Mouse (Mus musculus) thymus, postnatal 4 days (tissue): Measurements from ENCODE around the gene Pgs1.

Experiments
- DNase-seq: peaks from one replicate; pipeline ENCODE4 v3.0.0; 2021

Pgs1 gene

DNA sequence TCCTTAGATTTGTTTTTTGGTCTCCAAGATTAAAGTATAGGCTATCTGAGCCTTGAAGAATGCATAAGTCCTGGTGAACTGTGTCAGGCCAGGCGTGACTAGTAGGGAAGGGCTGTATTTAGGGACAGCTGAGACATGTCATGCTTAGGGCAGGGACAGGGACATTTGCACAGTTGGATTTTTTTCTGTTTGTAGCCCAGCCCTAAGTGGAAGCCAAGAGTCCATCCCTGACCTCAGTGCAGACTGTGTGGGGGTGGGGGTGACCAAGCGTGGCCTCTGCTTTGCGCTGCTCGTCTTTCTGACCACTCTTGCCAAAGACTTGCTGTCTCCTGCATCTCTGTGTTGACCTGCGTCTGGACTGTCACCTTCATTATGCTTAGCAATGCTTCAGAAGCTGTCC, 18.1 kb downstream of the Pgs1 start:
- DNase-seq = no peak

DNA sequence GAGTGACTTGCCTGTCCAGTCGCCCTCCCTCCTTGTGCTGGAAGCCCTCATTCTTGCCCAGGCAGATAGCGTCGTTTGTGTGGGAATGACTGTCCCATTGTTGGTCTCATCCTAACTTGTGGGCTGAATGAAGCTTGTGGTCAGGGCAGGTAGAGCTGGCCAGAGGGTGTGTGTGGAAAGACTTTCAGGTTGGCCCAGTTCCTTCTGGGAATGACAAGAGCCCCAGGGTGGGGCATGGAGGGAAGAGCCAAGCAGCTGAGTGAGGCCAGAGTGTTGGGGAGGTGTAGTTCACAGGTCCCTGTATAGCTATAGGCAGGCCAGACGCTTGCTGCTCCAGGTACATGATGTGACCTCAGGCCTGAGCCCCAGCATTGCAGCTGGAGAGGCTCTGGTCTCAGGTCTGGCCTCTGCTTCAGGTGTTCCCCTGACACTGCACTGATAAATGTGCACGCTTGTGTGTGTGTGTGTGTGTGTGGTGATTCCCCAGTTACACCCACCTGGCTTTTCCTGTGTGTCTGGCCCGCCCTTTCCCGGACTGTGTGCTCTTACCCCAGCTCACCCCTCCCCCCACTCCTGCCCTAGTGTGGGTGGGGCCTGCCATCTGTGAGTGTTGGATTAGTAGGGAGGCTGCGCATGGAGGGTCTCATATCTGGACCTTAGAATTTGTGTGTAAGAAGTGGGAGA, 21.5 kb downstream of the Pgs1 start:
- DNase-seq = peak; percentile 57

DNA sequence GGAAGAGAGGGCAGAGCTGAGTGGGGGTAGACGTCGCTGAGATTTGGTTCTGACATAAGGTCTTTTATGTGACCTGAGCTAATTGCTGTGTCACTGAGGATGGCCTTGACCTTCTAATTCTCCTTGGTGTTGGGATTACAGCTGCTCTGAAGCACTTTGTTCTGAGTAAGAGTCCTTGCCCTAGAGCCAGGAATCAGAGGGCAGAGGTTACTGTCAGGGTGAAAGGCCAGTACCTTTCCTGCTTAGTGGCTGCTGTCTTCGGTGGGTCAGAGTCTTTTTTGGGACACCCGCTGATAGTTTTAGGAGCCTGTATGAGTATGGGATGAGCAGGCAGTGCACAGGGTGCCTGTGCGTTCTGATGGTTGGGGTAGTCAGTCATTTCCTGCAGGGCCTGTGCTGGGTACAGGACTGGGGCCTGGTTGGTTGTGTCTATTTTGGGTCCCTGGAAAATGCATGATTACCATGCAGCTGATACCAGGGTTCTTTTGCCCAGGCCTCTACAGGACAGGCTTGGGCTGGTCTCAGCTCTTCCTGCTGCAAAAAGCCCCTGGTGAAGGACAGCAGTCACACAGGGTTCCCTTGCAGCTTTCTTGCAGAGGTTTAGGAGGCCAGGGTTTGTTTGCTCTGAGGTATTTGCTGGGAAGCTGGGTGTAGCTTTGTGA, 22.2 kb downstream of the Pgs1 start:
- DNase-seq = no peak

DNA sequence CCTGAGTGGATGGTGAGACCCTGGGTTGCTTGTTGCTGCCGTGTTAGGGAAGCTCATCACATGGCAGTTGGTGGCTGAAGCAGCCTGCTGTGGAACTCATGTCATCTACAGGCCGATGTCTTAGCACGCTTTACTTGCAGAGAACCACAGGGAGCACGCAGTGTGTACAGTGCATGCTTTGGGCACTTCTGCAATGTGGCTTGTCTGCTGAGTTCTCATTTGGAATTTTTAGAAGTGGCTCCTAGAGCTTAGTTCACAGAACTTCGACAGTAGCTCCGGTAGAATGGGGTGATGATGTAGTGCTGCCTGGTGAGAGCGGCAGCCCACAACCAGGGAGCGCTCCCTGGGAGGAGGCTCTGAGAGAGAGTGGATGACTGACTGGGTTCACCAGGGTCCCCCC, 22.8 kb downstream of the Pgs1 start:
- DNase-seq = no peak

DNA sequence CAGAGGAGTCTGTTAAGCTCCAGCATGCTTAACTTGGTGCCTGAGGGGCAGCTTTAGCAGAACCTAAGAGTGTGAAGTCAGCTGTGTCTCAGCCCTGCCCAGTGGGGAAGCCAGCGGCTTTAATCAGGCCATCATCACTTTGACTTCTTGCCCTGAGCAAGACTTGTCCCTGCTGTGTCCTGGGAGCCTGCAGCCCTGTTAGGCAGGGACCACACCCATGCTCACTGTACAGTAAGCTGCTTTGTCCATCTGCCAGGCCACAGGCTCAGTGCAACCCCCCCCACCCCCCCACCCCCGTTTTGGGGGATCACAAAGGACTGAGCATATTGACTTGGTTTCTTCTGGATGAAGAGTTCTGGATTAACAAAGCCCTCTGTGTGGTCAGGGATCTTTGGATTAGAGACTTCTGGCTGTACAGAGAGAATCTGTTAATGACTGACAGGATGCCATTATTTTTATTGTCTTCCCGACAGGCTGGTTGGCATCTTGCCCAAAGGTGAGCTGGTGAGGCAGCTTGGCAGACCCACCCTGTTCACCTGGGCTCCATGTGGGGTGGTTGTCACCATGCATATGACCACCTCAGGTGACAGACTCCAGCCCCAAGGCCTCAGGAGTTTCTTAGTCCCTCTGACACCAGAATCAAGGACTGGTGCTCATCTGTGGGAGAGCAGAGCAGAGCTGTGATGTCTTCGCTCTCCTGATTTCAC, 23.9 kb downstream of the Pgs1 start:
- no peak for DNase-seq

DNA sequence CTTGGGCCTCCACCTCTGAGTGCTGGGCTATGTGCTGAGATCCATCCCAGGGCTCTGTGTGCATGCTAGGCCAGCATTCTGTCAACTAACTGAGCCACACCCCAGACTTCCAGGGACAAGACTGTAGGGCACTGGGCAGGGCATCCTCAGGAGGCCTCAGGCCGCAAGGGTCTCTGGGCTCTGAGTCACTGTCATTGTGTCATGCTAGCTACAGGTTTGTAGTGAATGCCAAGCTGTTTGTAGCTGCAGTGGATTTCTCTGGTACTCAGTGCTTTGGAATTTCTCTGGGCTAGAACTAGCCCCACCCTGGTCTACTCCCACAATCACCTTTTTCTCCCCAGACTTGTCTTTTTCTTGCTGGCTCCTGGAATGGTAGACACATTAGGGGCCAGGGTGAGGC, 26.5 kb downstream of the Pgs1 start:
- DNase-seq = no peak

DNA sequence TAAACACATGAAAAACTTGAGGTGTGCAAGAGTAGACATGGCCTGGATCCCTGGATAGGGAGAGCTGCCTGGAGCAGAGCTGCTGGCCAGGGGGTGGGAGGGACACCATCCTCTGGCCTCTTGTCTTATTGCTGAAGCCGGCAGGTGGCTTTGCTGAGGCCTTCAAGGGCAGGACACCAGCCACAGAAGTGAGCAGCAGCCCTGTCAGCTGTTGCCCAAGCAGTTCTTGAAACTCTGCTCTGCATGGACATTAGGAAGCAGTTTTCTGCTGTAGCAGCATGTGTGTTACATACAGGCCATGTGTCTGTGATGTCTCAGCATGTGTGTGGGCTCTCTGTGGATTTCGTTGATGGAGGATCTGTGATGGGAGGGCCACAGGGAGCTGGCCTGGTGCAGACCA, 27.2 kb downstream of the Pgs1 start:
- DNase-seq = no peak

DNA sequence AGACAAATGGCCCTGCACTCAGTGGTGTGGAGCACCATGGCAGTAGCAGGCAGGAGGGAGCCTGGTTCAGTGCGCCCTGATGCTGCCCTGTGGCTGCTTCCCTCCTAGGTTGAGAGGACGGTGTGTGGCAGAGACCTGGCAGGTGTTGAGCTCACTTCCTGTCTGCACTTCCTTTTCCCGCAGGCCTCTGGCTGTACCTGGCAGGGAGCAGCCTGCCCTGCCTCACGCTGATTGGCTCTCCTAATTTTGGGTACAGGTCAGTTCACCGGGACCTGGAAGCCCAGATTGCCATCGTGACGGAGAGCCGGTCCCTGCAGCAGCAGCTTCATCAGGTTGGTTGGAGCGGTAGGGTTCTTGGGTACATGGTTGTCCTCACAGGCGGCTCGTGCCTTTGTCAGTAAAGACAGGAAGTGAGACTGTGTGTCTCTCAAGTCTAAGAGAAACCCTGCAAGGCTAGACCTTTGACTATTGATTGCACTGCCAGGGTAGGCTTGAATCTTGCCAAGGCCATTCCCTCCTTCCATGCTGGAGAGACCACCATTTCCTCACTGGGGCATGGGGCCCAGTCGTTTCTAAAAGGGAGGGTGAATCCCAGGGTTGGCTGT, 28.4 kb downstream of the Pgs1 start:
- DNase-seq = peak; percentile 76

DNA sequence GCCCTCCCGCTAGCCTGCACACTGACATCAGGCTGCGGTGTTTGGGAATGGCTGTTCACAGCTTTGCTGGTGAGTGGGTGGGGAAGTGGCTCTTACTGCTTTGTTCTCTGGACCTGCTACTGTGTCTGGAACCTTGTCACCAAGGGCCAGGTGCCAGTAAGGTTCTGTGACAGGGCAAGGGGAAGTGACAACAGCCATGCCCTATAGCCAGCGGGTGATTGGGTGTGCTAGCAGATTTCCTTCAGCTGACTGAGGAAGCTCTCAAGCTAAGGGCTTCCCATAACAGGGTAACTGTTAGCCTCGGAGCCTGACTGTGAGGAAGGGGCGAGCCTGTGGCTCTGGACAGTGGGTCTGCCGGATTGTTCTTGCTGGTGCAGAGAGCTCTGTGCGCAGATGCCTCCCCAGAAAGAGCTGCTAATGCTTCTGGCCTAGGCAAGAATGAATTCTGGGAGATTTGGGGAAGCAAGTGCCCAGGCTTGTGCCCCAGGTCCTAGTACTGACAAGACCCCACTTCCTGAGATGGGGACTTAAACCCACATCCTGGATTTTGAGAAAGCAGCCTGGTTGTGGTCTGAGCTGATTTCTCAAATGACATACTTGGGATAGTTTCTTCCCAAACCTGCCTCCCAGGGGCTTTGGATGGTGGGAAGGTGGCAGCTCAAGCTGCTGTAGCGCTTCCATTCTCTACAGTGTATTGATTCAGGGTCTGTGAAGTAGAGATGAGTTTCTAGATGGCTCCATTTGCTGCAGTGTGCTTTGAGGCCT, 29.5 kb downstream of the Pgs1 start:
- DNase-seq = peak; percentile 62

DNA sequence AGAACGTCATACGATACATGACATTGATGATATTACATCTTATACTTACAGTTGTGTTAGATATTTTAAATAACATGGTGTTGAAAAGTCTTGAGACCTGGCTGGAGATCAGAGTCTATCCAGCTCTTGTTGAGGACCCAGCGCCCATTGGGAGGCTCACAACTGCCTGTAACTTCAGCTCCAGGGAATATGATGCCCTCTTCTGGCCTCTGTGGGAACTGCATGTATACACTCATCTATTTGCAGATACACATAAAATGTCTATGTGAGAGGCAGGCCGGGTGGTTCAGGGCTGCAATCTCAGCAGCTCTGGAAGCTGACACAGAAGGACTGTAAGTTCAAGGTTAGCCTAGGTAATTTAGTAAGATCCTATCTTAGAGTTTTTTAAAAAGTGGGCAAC, 32.2 kb downstream of the Pgs1 start:
- peak; percentile 65 for DNase-seq

DNA sequence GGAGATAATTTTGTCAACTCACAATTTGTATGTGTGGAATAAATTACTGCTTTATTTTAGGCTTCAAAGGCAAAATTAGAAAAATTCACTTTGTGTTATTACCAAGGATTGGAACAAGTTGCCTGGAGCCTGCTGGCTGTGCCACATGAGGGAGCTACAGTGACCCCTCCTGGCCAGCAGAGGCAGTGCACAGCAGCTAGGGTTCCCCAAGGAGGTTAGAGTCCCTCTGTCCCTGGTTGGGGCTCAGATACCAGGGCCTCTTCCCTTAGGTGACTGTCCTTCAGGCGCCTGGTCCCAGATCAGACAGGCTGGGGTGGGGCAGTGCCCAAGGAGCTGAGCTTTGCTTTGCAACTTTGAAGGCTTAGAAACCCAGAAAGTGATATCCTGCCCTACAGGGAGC, 35.7 kb downstream of the Pgs1 start:
- peak; percentile 90 for DNase-seq

DNA sequence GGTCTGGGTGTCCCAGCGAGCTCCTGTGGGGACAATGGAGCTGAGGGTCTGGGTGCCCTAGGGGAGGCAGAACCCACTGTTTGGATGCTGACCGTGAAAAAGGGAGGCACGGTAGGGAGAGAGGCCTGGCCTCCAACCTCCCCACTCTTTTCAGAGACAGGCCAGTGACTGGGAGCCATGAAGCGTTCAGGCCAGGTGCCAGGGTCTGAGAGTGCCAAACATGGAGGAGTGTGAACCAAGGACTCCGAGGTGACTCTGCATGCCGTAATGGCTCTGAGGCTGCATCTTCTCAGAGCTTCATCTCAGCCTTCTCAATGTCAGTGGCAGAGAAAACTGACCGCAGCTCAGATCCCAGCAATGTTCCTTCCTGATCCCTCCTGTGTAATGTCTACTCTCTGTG, 37.4 kb downstream of the Pgs1 start:
- no peak for DNase-seq

DNA sequence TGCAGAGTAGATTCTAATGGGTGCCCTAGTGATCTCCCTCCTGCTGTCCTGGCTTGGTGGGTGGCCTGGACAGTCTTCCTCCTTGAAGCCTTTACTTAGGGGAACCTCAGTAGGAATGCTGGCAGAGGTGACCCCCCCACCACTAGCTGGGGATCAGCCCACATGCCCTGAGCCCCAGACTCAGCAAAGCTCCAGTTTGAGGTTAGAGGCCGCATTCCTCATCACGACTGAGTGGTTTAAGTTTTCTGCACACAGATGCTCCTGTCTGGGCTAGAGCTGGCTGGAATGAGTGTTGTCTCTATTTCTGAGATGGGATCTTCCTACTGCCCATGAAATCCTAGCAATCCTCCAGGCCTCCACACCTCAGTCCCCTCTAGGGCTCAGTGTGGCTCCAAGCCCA, 38.0 kb downstream of the Pgs1 start:
- DNase-seq = no peak

DNA sequence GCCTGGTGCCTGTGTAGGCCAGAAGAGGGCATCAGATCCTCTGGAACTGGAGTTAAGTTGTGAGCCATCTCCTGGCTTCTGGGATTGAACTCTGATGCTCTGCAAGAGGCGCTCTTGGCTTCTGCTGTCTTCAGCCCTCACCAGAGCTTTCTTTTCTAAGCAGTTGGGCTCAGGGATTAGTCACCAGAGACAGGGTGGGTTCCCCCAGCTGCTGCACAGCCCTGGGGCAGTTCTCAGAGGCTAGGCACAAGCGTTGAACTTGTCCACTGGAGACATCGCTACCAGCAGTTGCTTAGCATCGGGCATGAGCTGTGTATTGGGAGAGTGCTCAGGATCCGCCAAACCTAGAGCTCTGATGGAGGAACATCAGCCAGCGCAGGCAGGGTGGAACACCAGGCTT, 43.1 kb downstream of the Pgs1 start:
- no peak for DNase-seq

DNA sequence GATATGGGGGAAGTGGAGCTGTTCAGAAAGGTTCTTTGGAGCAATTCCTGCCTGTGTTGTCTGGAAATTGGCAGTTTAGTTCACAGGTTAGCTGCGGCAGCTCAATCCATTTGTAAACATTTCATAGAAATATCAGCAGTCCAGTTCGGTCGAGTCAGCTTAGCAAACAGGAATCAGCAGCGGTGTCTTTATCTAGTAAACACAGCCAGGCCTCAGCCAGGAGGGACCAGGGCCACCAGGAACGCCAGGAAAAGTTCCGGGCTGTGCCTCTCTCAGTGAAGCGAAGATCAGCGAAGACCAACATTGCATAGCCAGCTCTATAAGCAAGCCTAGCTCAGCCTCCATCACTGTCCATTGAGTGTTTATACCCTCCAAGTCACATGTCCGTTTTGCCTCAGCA, 45.0 kb downstream of the Pgs1 start:
- DNase-seq = no peak

DNA sequence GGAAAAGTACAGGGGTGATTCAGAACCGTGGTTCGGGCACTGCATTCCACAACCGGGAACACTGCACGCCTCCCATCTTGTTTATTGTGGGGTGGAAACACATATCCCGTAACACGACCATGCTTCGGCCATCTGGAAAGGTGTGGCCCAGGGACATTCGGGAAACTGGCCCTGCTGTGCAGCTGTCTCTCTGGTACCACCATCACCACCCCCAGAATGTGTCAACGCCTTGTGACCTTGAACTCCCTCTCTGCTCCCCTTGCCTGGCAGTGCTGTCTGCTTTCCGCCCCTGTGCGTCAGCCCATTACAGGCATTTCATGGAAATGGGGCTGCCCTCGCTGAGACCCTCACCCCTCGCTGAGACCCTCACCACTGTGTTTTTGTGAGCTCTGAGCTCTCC, 48.3 kb downstream of the Pgs1 start:
- DNase-seq = no peak

DNA sequence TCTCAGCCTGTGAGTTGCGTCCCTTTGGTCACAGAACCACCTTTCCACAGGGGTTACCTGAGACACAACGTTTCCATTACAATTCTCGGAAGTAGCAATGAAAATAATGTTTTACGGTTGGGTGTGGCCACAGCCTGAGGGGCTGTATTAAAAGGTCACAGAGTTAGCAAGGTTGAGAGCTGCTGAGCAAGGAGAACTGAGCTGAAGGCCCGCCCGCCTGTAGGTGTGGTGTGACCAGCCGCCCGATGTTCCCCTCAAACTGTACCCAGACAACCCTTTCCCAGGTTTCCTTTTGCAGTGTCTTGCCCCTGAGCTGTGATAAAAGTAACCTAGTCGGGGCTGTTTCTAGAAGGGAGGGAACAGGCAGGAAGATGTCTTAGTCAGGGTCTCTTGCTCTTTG, 49.0 kb downstream of the Pgs1 start:
- no peak for DNase-seq

DNA sequence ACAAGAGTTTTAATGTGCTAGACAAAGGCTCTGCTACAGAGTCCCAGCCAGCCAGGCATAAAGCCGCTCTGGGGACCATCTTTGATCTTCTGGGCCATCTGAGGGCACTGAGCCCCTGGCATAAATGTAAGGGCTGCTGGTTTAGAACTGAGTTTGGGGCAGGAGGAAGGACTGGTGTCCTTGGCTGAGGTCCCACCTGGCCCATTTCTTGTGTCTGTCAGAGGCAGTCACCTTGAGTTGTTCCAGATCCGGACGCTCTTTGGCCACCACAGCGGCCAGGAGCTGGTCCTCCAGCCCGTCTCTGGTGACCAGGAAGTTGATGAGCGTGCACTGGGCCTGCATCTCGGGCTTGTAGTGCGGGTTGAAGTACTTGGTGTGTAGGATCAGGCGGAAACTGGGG, 56.7 kb downstream of the Pgs1 start:
- DNase-seq = no peak

DNA sequence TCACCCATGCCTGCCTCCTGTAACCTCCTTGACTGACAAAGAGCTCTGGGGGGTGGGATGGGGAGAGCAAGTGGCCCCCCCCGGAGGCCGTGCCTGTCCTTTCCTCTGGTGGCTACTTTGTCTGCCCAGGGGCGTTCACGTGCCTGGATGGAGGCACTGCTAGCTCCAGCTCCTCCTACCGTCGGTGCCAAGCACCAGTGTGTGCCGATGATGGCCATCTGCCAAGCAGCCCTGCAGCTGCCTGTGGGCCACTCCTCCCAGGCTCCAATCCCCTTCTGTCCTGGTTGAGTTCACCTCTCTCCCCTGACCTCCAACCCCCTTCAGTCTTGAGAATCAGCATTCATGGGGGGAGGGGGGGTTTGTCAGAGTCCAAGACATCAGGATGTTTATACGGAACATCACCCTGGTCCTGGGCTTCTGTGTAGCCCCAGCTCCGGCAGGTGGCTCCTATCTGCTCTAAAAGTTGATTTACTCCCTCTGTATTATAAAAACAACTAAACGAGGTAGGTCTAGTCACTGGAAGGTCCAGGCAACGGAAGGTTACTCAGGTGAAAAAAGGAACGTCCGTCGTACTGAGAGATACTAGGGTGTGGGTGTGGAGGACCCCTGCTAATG, 57.3 kb downstream of the Pgs1 start:
- DNase-seq = no peak

DNA sequence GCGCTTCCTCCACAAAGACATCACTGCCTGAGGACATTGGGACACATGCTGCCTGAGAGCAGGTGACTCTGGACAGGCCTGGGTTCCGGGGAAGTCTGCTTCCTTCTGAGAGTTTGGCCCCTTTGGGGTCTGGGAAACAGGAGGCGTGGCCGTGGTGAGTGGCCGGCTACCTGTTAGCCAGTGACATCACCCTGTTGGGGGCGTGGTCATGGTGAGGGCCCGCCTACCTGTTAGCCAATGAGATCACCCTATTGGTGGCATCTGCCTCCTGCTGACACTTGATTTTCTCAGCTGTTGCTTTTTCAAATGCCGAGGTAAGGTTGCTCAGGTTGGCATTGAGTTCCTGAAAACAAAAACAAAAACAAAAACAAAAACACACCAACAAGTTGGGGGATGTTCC, 63.5 kb downstream of the Pgs1 start:
- no peak for DNase-seq

DNA sequence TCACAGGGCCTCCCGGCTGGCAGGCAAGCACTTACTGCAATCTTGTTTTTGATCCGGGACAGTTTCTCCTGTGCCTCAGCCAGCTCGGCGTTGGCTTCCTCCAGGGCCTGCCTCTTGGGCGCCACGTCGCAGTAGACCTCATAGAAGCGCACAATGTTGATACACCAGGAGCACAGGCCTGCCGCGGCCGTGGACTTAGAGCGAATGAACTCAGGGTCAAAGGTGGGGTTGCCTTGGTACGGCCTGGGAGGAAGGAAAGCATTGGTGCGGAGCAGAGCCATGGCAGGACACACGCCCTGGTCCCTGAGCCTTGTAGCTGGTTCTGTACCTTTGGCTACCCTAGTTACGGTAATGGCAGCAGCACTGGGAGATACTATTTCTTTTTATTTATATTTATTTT, 64.1 kb downstream of the Pgs1 start:
- no peak for DNase-seq

DNA sequence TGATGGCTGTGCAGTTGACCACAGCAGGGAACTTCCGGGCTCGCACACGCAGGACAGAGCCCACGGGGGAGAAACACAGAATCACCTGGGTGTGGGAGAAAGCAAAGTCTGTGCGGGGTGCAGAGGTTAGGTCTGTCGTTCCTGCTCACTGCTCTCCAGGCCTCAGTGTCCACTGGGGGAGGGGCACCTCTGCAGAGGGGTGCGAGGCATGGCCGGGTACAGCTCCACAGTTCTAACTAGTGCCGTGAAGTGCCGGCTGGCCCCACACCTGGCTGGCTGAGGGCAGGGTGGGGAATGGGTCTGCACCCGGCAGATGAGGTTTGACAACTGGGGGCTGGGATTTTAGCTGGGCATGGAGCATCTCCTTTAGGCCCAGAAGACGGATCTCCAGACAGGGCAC, 72.3 kb downstream of the Pgs1 start:
- no peak for DNase-seq

DNA sequence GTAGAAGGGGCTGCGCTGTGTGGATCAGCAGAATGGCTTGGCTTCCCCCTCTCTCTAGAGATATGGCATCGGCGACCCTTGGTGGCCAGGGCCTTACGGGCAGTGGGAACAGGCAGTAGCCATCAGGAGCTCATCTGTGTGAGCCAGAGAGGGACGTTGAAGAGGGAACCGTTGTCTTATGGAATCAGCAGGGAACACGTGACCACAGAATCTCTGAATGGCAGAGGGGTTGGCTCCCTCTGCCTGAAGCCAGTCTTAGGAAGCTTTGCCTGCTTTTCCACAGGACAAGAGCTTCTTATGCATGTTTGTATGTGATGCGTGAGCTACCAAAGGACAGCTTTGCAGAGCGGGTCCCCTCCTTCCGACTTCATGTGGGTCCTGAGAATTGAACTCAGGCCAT, 72.8 kb downstream of the Pgs1 start:
- no peak for DNase-seq
